Mouse (Mus musculus): ENCODE results near the gene Cuedc1.

DNA sequence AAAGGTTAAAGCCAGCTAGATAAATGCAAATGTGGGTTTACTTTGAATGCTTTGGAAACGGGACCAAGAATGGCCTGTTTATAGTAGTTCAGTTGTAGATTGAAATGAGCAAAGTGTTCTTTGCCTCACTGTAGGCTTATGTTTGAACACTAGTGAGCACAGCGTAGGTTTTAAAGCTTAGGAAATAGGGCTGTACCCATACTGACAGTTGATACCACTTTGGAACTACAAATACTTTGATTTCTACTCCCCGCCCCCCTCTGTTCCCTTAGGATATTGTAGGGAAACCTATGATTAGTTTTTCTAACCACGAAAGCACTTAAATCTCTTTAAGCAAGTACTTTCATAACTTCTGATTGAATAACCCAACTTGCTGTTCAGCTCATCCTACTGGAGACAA is 45.2 kb upstream of the Cuedc1 start:
- no peak for TF ChIP-seq POLR2A (IDR thresholded peaks at IDR 0.05; ENCODE audit: low read depth, low read length)
- TF ChIP-seq CTCF (IDR thresholded peaks at IDR 0.05; ENCODE audit: extremely low read depth, insufficient read depth, insufficient read length, insufficient replicate concordance) = no peak

Data from spleen, adult 2 months (tissue).